In genomic region chr11:106670951-106671478, GRCm38 (mm10) we compare ENCODE assay signal across 19 mouse cellular contexts. TPM values are rescaled to one million over a fixed set of nuclear protein-coding genes. Genes with fewer than 3 reads are reported as not detected.
DNase-seq lines count a peak whose midpoint lies in the region; ATAC-seq lines count a peak whose summit lies in the region.
"Had no signal": no experiment of that assay in that cellular context is flagged by ENCODE, and none has a peak within 500 bp of the region (broad histone marks: within the 10 kb centered on the region; RNA-seq: fewer than 3 reads in every experiment).

No protein-coding gene starts in this region.

- H3K9me3 ChIP-seq in kidney, embryonic 15.5 days (replicated peaks): no peaks in the 10 kb centered on the region
- H3K9me3 ChIP-seq: forebrain, embryonic 13.5 days; heart, embryonic 13.5 days; hindbrain, embryonic 12.5 days had no signal

- H3K36me3 ChIP-seq in kidney, embryonic 15.5 days: no peaks in the 10 kb centered on the region
- H3K36me3 ChIP-seq: heart, embryonic 13.5 days; hindbrain, embryonic 12.5 days had no signal

- intact Hi-C loops in heart, postnatal 10 days (cut with DNase I): no loop called here

- H3K4me2 ChIP-seq in kidney, embryonic 15.5 days: no peak overlapping the region
- H3K4me2 ChIP-seq: forebrain, embryonic 13.5 days; heart, embryonic 13.5 days; hindbrain, embryonic 12.5 days; liver, embryonic 11.5 days had no signal

- peaks cover 38% of the 10 kb centered on the region for H3K4me1 ChIP-seq in kidney, embryonic 15.5 days

- ATAC-seq in kidney, embryonic 15.5 days (replicated peaks; ENCODE audit: low FRiP score): no peak
- ATAC-seq: forebrain, embryonic 13.5 days; intestine, embryonic 16.5 days had no signal

- no peak overlapping the region for H3K9ac ChIP-seq in kidney, embryonic 15.5 days
- H3K9ac ChIP-seq: forebrain, embryonic 13.5 days; hindbrain, embryonic 12.5 days had no signal

- H3K4me3 ChIP-seq in kidney, embryonic 15.5 days (replicated peaks): no peak overlapping the region
- H3K4me3 ChIP-seq: forebrain, embryonic 13.5 days; heart, embryonic 13.5 days; hindbrain, embryonic 12.5 days had no signal

- peak; percentile 84 for DNase-seq in heart, adult 11 months
- no peak for DNase-seq in heart, postnatal 10 days
- DNase-seq in kidney, postnatal 14 days: no peak
- peak; percentile 36 for DNase-seq in thymus, postnatal 25 days
- DNase-seq in thymus, adult 18-20 months: no peak
- peak; percentile 52 for DNase-seq in naive thymus-derived CD4-positive, alpha-beta T cell, adult 2 months (ENCODE audit: low read depth)
- DNase-seq in testis, postnatal 10 days (ENCODE audit: low spot score): no peak
- DNase-seq: adrenal gland, postnatal 25 days; cerebellum, adult 18-20 months; cerebellum, postnatal 36 days; gastrocnemius, postnatal 36 days; lung, adult 18-20 months; lung, postnatal 36 days had no signal

- H3K27ac ChIP-seq in kidney, embryonic 15.5 days: 0 out of 2 replicates have a peak overlapping the region, but pooled peaks have one; percentile 13
- H3K27ac ChIP-seq: forebrain, embryonic 13.5 days; hindbrain, embryonic 12.5 days had no signal

- WGBS in kidney, embryonic 15.5 days: 56% methylated on average over 4 of the region's 4 CpGs

- no peaks in the 10 kb centered on the region for H3K27me3 ChIP-seq in kidney, embryonic 15.5 days
- H3K27me3 ChIP-seq: forebrain, embryonic 13.5 days; heart, embryonic 13.5 days; hindbrain, embryonic 12.5 days had no signal

RNA-seq across cellular contexts. Expression of gene Tex2, which starts 57.8 kb away (rescaled TPM):
- total RNA-seq in heart, postnatal 10 days (2021): 10 to 100 TPM; 40.1 to 40.3 TPM
- polyA plus RNA-seq in kidney, embryonic 15.5 days (2015; fragmentation: Nextera tagmentation; extraction: Ambion mirVana): 8.5 and 9.3 TPM in 2 replicates

Comparison
In these comparisons a context has a peak if more than half of its experiments do, and no peak if none do; other contexts are left out.
1. DNase-seq: peak in heart, adult 11 months (single experiment), thymus, postnatal 25 days (single experiment) and naive thymus-derived CD4-positive, alpha-beta T cell, adult 2 months (single experiment); none in heart, postnatal 10 days (0 of 2), kidney, postnatal 14 days (single experiment), thymus, adult 18-20 months (0 of 2) and testis, postnatal 10 days (single experiment).